Mouse (Mus musculus) limb, embryonic 14.5 days (tissue): ENCODE results near the gene Sdccag8. TPM values are rescaled to one million over a fixed set of nuclear protein-coding genes. Genes with fewer than 3 reads are reported as not detected.
A peak's percentile ranks its signal among the peaks of the same experiment; 100 is the strongest.

Source experiments
- ATAC-seq: fragments of 200-750 bp; cut with Nextera tagmentation; 2 replicates; pipeline ENCODE4 v1.8.0; 2017; ENCODE audit warnings: low read depth, moderate number of reproducible peaks, moderate TSS enrichment; ENCODE audit not compliant: low FRiP score
- DNase-seq: peaks from one replicate; pipeline ENCODE4 v3.0.0-alpha.2; 2015; ENCODE audit warnings: low spot score
- H3K27ac ChIP-seq: fragments of 300-500 bp; sonication (generic); replicated peaks from 2 replicates; pipeline ENCODE4 v1.5.1; 2014; ENCODE audit warnings: low read depth, mild to moderate bottlenecking, low read length, moderate library complexity, mixed read lengths
- H3K27me3 ChIP-seq: fragments of 300-500 bp; sonication (generic); 2 replicates; pipeline ENCODE4 v1.6.1; 2014; ENCODE audit warnings: low read length, mixed read lengths; ENCODE audit not compliant: control insufficient read depth, insufficient read depth
- H3K36me3 ChIP-seq: fragments of 300-500 bp; sonication (generic); 2 replicates; pipeline ENCODE4 v1.6.1; 2014; ENCODE audit warnings: mild to moderate bottlenecking, low read length, moderate library complexity, mixed read lengths; ENCODE audit not compliant: control insufficient read depth, insufficient read depth
- H3K4me1 ChIP-seq: fragments of 300-500 bp; sonication (generic); 2 replicates; pipeline ENCODE4 v1.6.1; 2014; ENCODE audit warnings: antibody characterized with exemption, low read length, mixed read lengths; ENCODE audit not compliant: control insufficient read depth, insufficient read depth
- H3K4me2 ChIP-seq: fragments of 300-500 bp; sonication (generic); replicated peaks from 2 replicates; pipeline ENCODE4 v1.6.1; 2014; ENCODE audit warnings: low read depth, mild to moderate bottlenecking, low read length, moderate library complexity; ENCODE audit not compliant: severe bottlenecking
- H3K4me3 ChIP-seq: fragments of 300-500 bp; sonication (generic); replicated peaks from 2 replicates; pipeline ENCODE4 v1.5.1; 2014; ENCODE audit warnings: low read length
- H3K9ac ChIP-seq: fragments of 300-500 bp; sonication (generic); 2 replicates; pipeline ENCODE4 v1.6.1; 2014; ENCODE audit warnings: mild to moderate bottlenecking, low read depth, low read length, moderate library complexity; ENCODE audit not compliant: severe bottlenecking
- H3K9me3 ChIP-seq: fragments of 300-500 bp; sonication (generic); 2 replicates; pipeline ENCODE4 v1.6.1; 2016; ENCODE audit warnings: low read length; ENCODE audit not compliant: control insufficient read depth
- POLR2A ChIP-seq: fragments of 200-500 bp; IDR thresholded peaks from 2 replicates; pipeline ENCODE4 v1.8.0; 2012; ENCODE audit warnings: inconsistent platforms, mild to moderate bottlenecking, moderate library complexity, borderline replicate concordance; ENCODE audit not compliant: insufficient read depth, insufficient read length; ENCODE audit errors: extremely low read depth
- WGBS: fragments of 180-500 bp; shearing (Covaris S2); extraction: QIAGEN DNeasy Blood & Tissue Kit; methylation state at CpG from one replicate; pipeline ENCODE4 v1.1.7; 2014; 5-methylcytosine and 5-hydroxymethylcytosine counted together
- polyA plus RNA-seq, 2 experiments: library from polyadenylated mRNA; depleted of rRNA in 1 of 2; stranded (reverse) in 1 of 2; unstranded in 1 of 2; fragments of >200 nt; fragmentation: Nextera tagmentation in 1 of 2; extraction: Ambion mirVana in 1 of 2; gene quantifications; 2 replicates each; pipeline versions ENCODE4 v1.2.1 to v1.2.3; 2012 to 2014

The Sdccag8 gene
- polyA plus RNA-seq, 2 experiments: 8.5 to 15.8 TPM

GRCm38 (mm10) chr1:176800728-176801365 lies 13.6 kb upstream of the Sdccag8 start:
- TF ChIP-seq POLR2A: no peak
- Histone ChIP-seq H3K4me3 (no peak overlapping the region), H3K36me3 (no peaks in the 10 kb centered on the region; the same call in 1 of the 2 replicates), H3K27me3 (no peaks in the 10 kb centered on the region), H3K4me2 (no peak overlapping the region), H3K4me1 (peaks cover 23% of the 10 kb centered on the region), H3K9me3 (no peaks in the 10 kb centered on the region), H3K27ac (0 out of 2 replicates have a peak overlapping the region, but pooled peaks have one; percentile 19), H3K9ac (no peak overlapping the region)
- 10% methylated on average over 2 of the region's 2 CpGs for WGBS
- peak; percentile 90 for DNase-seq
- peak; percentile 69; the same call in 1 of the 2 replicates for ATAC-seq

- TF ChIP-seq POLR2A: no peak
- Histone ChIP-seq H3K9ac (no peak overlapping the region), H3K4me2 (no peak overlapping the region), H3K27ac (no peak overlapping the region), H3K27me3 (no peaks in the 10 kb centered on the region), H3K9me3 (no peaks in the 10 kb centered on the region), H3K36me3 (no peaks in the 10 kb centered on the region; the same call in 1 of the 2 replicates), H3K4me3 (no peak overlapping the region), H3K4me1 (peaks cover 25% of the 10 kb centered on the region)
- ATAC-seq (no peak), DNase-seq (no peak)
Measured at GRCm38 (mm10) chr1:176810161-176810560, 4.3 kb upstream of the Sdccag8 start.

GRCm38 (mm10) chr1:176811892-176812291 lies 2.6 kb upstream of the Sdccag8 start:
- Histone ChIP-seq H3K27me3 (no peaks in the 10 kb centered on the region), H3K9ac (no peak overlapping the region), H3K4me2 (peak overlapping the region; percentile 72), H3K27ac (no peak overlapping the region), H3K4me3 (peak overlapping the region; percentile 84), H3K4me1 (peaks cover 22% of the 10 kb centered on the region), H3K36me3 (no peaks in the 10 kb centered on the region), H3K9me3 (no peaks in the 10 kb centered on the region)
- 79% methylated on average over 3 of the region's 3 CpGs for WGBS
- DNase-seq (no peak), ATAC-seq (no peak)
- TF ChIP-seq POLR2A: no peak

GRCm38 (mm10) chr1:176812491-176813291 lies 1.8 kb upstream of the Sdccag8 start:
- Histone ChIP-seq H3K4me1 (peaks cover 22% of the 10 kb centered on the region), H3K27me3 (no peaks in the 10 kb centered on the region), H3K27ac (peak overlapping the region; percentile 97), H3K9me3 (no peaks in the 10 kb centered on the region), H3K4me3 (peak overlapping the region; percentile 84), H3K9ac (peak overlapping the region; percentile 96), H3K4me2 (peak overlapping the region; percentile 72), H3K36me3 (no peaks in the 10 kb centered on the region)
- no peak for TF ChIP-seq POLR2A
- ATAC-seq (no peak), DNase-seq (no peak)
- 18% methylated on average over 11 of the region's 11 CpGs for whole genome bisulfite sequencing

GRCm38 (mm10) chr1:176813292-176814035 lies 996 bp upstream of the Sdccag8 start:
- 1% methylated on average over 40 of the region's 75 CpGs for WGBS
- no peak for TF ChIP-seq POLR2A
- Histone ChIP-seq H3K27ac (peak overlapping the region; percentile 97), H3K4me1 (peaks cover 22% of the 10 kb centered on the region), H3K36me3 (no peaks in the 10 kb centered on the region), H3K4me3 (peak overlapping the region; percentile 84), H3K4me2 (peak overlapping the region; percentile 72), H3K27me3 (no peaks in the 10 kb centered on the region), H3K9me3 (no peaks in the 10 kb centered on the region), H3K9ac (peak overlapping the region; percentile 96)
- peak; percentile 55 for DNase-seq
- ATAC-seq: peak; percentile 38
